Mouse (Mus musculus) brain, adult 2 months (tissue): ENCODE measurements at regions not wholly inside any gene's neighbourhood (a gene's known extent, or its start where the extent isn't known, plus 50 kb on each side); places are given as distances from the start of the nearest gene placed in this dataset.
A peak's percentile ranks its signal among the peaks of the same experiment; 100 is the strongest.

Source experiments
- DNase-seq: peaks from one replicate; pipeline ENCODE4 v3.0.0; 2011; ENCODE audit warnings: low read depth, low spot score

- no peak for DNase-seq
Measured at GRCm38 (mm10) chr8:128148351-128148942, 210.0 kb upstream of the Nrp1 start.

GRCm38 (mm10) chr8:128155604-128156003, 202.8 kb upstream of the Nrp1 start:
- no peak for DNase-seq

- no peak for DNase-seq
Measured at GRCm38 (mm10) chr8:128156221-128156620, 202.2 kb upstream of the Nrp1 start.

GRCm38 (mm10) chr8:128162857-128163256, 195.5 kb upstream of the Nrp1 start:
- no peak for DNase-seq

- DNase-seq: peak; percentile 93
Measured at GRCm38 (mm10) chr8:128164976-128165375, 193.4 kb upstream of the Nrp1 start.

GRCm38 (mm10) chr8:128165591-128165990, 192.8 kb upstream of the Nrp1 start:
- no peak for DNase-seq

GRCm38 (mm10) chr8:128166097-128166496, 192.3 kb upstream of the Nrp1 start:
- peak; percentile 14 for DNase-seq

GRCm38 (mm10) chr8:128168819-128169218, 189.6 kb upstream of the Nrp1 start:
- peak; percentile 81 for DNase-seq

- peak; percentile 18 for DNase-seq
Measured at GRCm38 (mm10) chr8:128171116-128171515, 187.3 kb upstream of the Nrp1 start.

GRCm38 (mm10) chr8:128180214-128180613, 178.2 kb upstream of the Nrp1 start:
- no peak for DNase-seq

- no peak for DNase-seq
Measured at GRCm38 (mm10) chr8:128183081-128183480, 175.3 kb upstream of the Nrp1 start.

GRCm38 (mm10) chr8:128188321-128188720, 170.1 kb upstream of the Nrp1 start:
- DNase-seq: no peak

- DNase-seq: peak; percentile 49
Measured at GRCm38 (mm10) chr8:128193293-128193887, 165.0 kb upstream of the Nrp1 start.

- no peak for DNase-seq
Measured at GRCm38 (mm10) chr8:128200815-128201214, 157.6 kb upstream of the Nrp1 start.

GRCm38 (mm10) chr8:128201635-128202034, 156.8 kb upstream of the Nrp1 start:
- no peak for DNase-seq

- peak; percentile 42 for DNase-seq
Measured at GRCm38 (mm10) chr8:128202158-128202886, 156.1 kb upstream of the Nrp1 start.

GRCm38 (mm10) chr8:128204803-128205202, 153.6 kb upstream of the Nrp1 start:
- DNase-seq: peak; percentile 66

- DNase-seq: no peak
Measured at GRCm38 (mm10) chr8:128207138-128207537, 151.3 kb upstream of the Nrp1 start.

GRCm38 (mm10) chr8:128210761-128211160, 147.6 kb upstream of the Nrp1 start:
- DNase-seq: no peak

- DNase-seq: peak; percentile 11
Measured at GRCm38 (mm10) chr8:128212223-128212622, 146.2 kb upstream of the Nrp1 start.

GRCm38 (mm10) chr8:128214256-128214655, 144.1 kb upstream of the Nrp1 start:
- DNase-seq: no peak

- DNase-seq: no peak
Measured at GRCm38 (mm10) chr8:128218886-128219285, 139.5 kb upstream of the Nrp1 start.

- DNase-seq: peak; percentile 72
Measured at GRCm38 (mm10) chr8:128219539-128219938, 138.9 kb upstream of the Nrp1 start.
